Mouse (Mus musculus) testis, adult 2 months (tissue): Measurements from ENCODE around the gene Auts2.

Experiments
- CTCF ChIP-seq: fragments of 200-500 bp; IDR thresholded peaks from 2 replicates; pipeline ENCODE4 v1.5.1; 2012; ENCODE audit warnings: low read depth, mild to moderate bottlenecking, inconsistent platforms, low read length, moderate library complexity; ENCODE audit not compliant: control insufficient read depth, insufficient read depth, insufficient replicate concordance
- POLR2A ChIP-seq: fragments of 200-500 bp; IDR thresholded peaks from 2 replicates; pipeline ENCODE4 v1.6.1; 2012; ENCODE audit warnings: low read depth, mild to moderate bottlenecking, inconsistent platforms, low read length, moderate library complexity; ENCODE audit not compliant: control insufficient read depth

DNA sequence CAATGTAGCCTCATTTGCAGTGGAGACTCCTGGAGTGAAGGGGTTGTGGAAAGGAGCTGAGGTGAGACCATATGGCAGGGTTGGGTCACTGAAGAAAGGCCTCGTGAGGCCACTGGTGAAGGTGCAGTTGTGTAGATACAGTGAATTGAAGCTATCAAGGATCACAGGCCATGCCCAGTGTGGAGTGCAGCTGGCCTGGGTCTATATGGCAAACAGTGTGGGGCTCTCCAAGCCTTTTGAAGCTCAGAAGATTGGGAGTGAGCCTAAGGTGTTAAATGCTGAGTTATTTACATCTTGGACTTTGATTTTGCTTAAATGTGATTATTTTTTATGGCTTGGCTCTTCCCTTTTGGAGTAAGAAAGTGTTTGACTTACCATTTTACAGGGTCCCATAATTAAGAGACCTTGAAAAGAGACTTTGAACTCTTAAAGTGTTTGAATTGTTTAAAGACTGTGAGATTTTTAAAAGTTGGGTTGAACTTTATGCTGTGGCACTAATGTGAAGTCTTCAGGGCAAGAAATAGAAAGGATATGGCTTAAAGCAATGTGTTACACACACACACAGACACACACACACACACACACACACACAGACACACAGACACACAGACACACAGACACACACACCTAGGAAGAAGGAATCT lies 1127.1 kb downstream of the Auts2 start:
- TF ChIP-seq CTCF (no peak), POLR2A (no peak)
